Mouse (Mus musculus) heart, adult 2 months (tissue): ENCODE results near the gene Tnk1. TPM values are rescaled to one million over a fixed set of nuclear protein-coding genes. Genes with fewer than 3 reads are reported as not detected.

Source experiments
- DNase-seq, 2 experiments: peaks; one replicate each; pipeline ENCODE4 v3.0.0; 2021
- H3K27ac ChIP-seq: fragments of 200-600 bp; 2 replicates; pipeline ENCODE4 v1.8.1; 2022
- H3K27me3 ChIP-seq: fragments of 200-500 bp; 2 replicates; pipeline ENCODE4 v1.6.1; 2012; ENCODE audit warnings: mild to moderate bottlenecking, low read length, inconsistent platforms, mixed read lengths; ENCODE audit not compliant: control insufficient read depth, insufficient read depth
- H3K36me3 ChIP-seq: fragments of 200-500 bp; 2 replicates; pipeline ENCODE4 v1.6.1; 2012; ENCODE audit warnings: low read length, inconsistent platforms; ENCODE audit not compliant: control insufficient read depth, insufficient read depth
- H3K4me1 ChIP-seq: fragments of 200-500 bp; 2 replicates; pipeline ENCODE4 v1.6.1; 2011; ENCODE audit warnings: low read length; ENCODE audit not compliant: control insufficient read depth, insufficient read depth
- H3K4me3 ChIP-seq: fragments of 200-600 bp; 2 replicates; pipeline ENCODE4 v1.8.1; 2022
- H3K79me2 ChIP-seq: fragments of 200-500 bp; replicated peaks from 2 replicates; pipeline ENCODE4 v1.6.1; 2012; ENCODE audit warnings: mild to moderate bottlenecking, inconsistent platforms, low read length, moderate library complexity, mixed read lengths; ENCODE audit not compliant: control insufficient read depth, insufficient read depth
- H3K9ac ChIP-seq: fragments of 200-500 bp; 2 replicates; pipeline ENCODE4 v1.6.1; 2012; ENCODE audit warnings: low read depth, mild to moderate bottlenecking, control low read depth, inconsistent platforms, low read length, mixed read lengths
- CTCF ChIP-seq: fragments of 200-600 bp; IDR thresholded peaks from 2 replicates; pipeline ENCODE4 v1.8.1; 2022; ENCODE audit warnings: antibody characterized with exemption, mild to moderate bottlenecking, moderate library complexity
- EP300 ChIP-seq: fragments of 200-500 bp; IDR thresholded peaks from 2 replicates; pipeline ENCODE4 v1.6.1; 2011; ENCODE audit warnings: low read depth, low read length, control low read depth; ENCODE audit not compliant: insufficient read depth
- POLR2A ChIP-seq: fragments of 200-500 bp; IDR thresholded peaks from 2 replicates; pipeline ENCODE4 v1.6.1; 2011; ENCODE audit warnings: mild to moderate bottlenecking, low read depth, low read length, control low read depth; ENCODE audit not compliant: insufficient read depth
- WGBS: fragments of 180-500 bp; shearing (Covaris S2); methylation state at CpG from one replicate; pipeline ENCODE4 v1.1.7; 2018; 5-methylcytosine and 5-hydroxymethylcytosine counted together
- intact Hi-C: fragments of 180-260 bp; cut with DNase I; formaldehyde crosslinking; loops from one replicate; pipeline ENCODE4 v1.15.1; 2025
- polyA plus RNA-seq: library from polyadenylated mRNA; depleted of rRNA; stranded (reverse); fragments of >200 nt; gene quantifications from 2 replicates; pipeline ENCODE4 v1.2.3, GENCODE M21; 2012
- total RNA-seq, 2 experiments: library from RNA; stranded (reverse); gene quantifications; 2 replicates each; pipeline ENCODE4 v1.2.3; 2021

The Tnk1 gene
- total and polyA plus RNA-seq, 3 experiments: 0.68 TPM; not detected in 2

GRCm38 (mm10) chr11:69881787-69882670 lies 23.5 kb upstream of the Tnk1 start:
- no peaks in the 10 kb centered on the region for H3K79me2 ChIP-seq
- DNase-seq: no peak
- intact Hi-C loops: loop anchor here (2.0 kb wide), 1 partner anchor 39 kb away; the partner anchor contains the start of gene Eif5a
- WGBS: 63% methylated on average over 21 of the region's 21 CpGs
- no peaks in the 10 kb centered on the region for H3K27me3 ChIP-seq
- no peaks in the 10 kb centered on the region for H3K36me3 ChIP-seq
- peak overlapping the region; percentile 77 for H3K4me3 ChIP-seq
- no peak for TF ChIP-seq CTCF
- no peak for TF ChIP-seq POLR2A
- no peak for TF ChIP-seq EP300
- H3K9ac ChIP-seq: peak overlapping the region; percentile 64
- H3K27ac ChIP-seq: peak overlapping the region; percentile 81
- H3K4me1 ChIP-seq: peaks cover 3% of the 10 kb centered on the region

- peak within 1 kb of the TSS; percentile 77 for H3K4me3 ChIP-seq
- H3K36me3 ChIP-seq: no peaks in the 10 kb centered on the region
- peak within 1 kb of the TSS; percentile 81 for H3K27ac ChIP-seq
- H3K27me3 ChIP-seq: no peaks in the 10 kb centered on the region
- H3K79me2 ChIP-seq: no peaks in the 10 kb centered on the region
- DNase-seq: peak; percentile 96
- peaks cover 5% of the 10 kb centered on the region for H3K4me1 ChIP-seq
- H3K9ac ChIP-seq: peak within 1 kb of the TSS; percentile 68
- intact Hi-C loops: loop anchor here (1.0 to 2.0 kb wide), 2 partner anchors 40 to 68 kb away; partner anchors contain the start of gene Eif5a
- under 1% methylated on average over 46 of the region's 46 CpGs for WGBS
- TF ChIP-seq EP300: no peak; the same call in 1 of the 2 replicates
- peak; percentile 98 for TF ChIP-seq POLR2A
- peak; percentile 57 for TF ChIP-seq CTCF
These were observed 22.5 kb upstream of the Tnk1 start, which contains the start of gene Kctd11 for GRCm38 (mm10) chr11:69880853-69881603. Gene Kctd11, minus strand, starts transcription at chr11:69881406.

DNA sequence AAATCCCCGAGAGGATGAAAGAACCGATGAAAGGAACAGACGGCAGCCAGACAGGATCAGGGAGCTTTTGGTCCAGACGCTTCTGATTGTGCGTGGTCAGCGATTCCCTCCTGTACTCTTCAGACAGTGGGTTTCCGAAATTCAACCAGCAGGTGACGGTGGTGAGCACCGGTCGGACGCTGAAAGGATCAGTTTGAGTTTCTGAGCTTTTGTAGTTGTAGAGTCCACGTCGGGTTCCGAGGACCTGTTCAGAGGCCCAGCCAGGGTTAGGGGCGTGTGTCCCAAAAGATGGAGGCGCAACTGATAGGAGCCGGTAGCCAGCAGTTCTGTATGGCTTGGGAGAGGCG lies 21.9 kb upstream of the Tnk1 start:
- peak overlapping the region; percentile 68 for H3K9ac ChIP-seq
- H3K27ac ChIP-seq: peak overlapping the region; percentile 81
- H3K4me1 ChIP-seq: peaks cover 6% of the 10 kb centered on the region
- intact Hi-C loops: loop anchor here (1.0 to 2.0 kb wide), 2 partner anchors 40 to 69 kb away; partner anchors contain the start of gene Eif5a
- H3K36me3 ChIP-seq: no peaks in the 10 kb centered on the region
- TF ChIP-seq CTCF (peak; percentile 94), POLR2A (no peak), EP300 (no peak)
- peak overlapping the region; percentile 77 for H3K4me3 ChIP-seq
- DNase-seq: no peak
- WGBS: under 1% methylated on average over 18 of the region's 18 CpGs
- H3K27me3 ChIP-seq: no peaks in the 10 kb centered on the region
- H3K79me2 ChIP-seq: no peaks in the 10 kb centered on the region

GRCm38 (mm10) chr11:69879711-69880110 lies 21.2 kb upstream of the Tnk1 start:
- WGBS: 51% methylated on average over 15 of the region's 15 CpGs

DNA sequence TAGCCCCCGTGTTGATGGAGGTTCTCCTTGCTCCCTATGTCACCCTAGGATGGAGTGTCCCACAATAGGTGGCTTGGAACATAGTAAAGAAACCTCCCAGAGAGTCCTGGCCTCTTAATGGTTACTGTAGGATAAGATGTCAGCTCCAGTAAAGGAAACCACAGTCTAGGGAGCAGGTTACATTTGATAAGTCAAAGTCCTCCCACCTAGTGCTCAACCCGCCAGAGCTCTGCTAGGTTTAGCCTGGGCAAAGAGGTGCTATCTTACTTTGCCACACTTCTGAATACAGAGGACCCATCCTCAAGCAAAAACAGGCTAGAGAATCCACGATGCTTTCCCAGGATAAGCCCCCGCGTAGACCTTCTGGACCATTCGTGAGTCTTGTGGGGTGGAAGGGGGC lies 20.4 kb upstream of the Tnk1 start:
- H3K79me2 ChIP-seq: no peaks in the 10 kb centered on the region
- peaks cover 5% of the 10 kb centered on the region for H3K4me1 ChIP-seq
- no peaks in the 10 kb centered on the region for H3K36me3 ChIP-seq
- H3K27me3 ChIP-seq: no peaks in the 10 kb centered on the region
- intact Hi-C loops: loop anchor here (2.0 kb wide), 1 partner anchor 42 kb away; the partner anchor contains the start of gene Nlgn2
- peak overlapping the region; percentile 77; the same call in 1 of the 2 replicates for H3K4me3 ChIP-seq
- no peak overlapping the region; the same call in 1 of the 2 replicates for H3K27ac ChIP-seq
- TF ChIP-seq POLR2A (no peak), CTCF (no peak), EP300 (no peak)
- no peak overlapping the region for H3K9ac ChIP-seq
- no peak for DNase-seq
- WGBS: 82% methylated on average over 6 of the region's 6 CpGs

More at GRCm38 (mm10) chr11:69879711-69880110, 21.2 kb upstream of the Tnk1 start:
- DNase-seq: no peak
- Histone ChIP-seq H3K4me3 (peak overlapping the region; percentile 77), H3K36me3 (no peaks in the 10 kb centered on the region), H3K4me1 (peaks cover 6% of the 10 kb centered on the region), H3K27ac (peak overlapping the region; percentile 81), H3K27me3 (no peaks in the 10 kb centered on the region), H3K79me2 (no peaks in the 10 kb centered on the region), H3K9ac (peak overlapping the region; percentile 68)
- no peak for TF ChIP-seq CTCF
- TF ChIP-seq EP300: no peak
- TF ChIP-seq POLR2A: no peak
- intact Hi-C loops: loop anchor here (1.0 to 2.0 kb wide), 3 partner anchors 41 to 70 kb away; partner anchors contain the start of genes Eif5a and Nlgn2
